Mouse (Mus musculus): ENCODE data around the gene Syt7.

DNA sequence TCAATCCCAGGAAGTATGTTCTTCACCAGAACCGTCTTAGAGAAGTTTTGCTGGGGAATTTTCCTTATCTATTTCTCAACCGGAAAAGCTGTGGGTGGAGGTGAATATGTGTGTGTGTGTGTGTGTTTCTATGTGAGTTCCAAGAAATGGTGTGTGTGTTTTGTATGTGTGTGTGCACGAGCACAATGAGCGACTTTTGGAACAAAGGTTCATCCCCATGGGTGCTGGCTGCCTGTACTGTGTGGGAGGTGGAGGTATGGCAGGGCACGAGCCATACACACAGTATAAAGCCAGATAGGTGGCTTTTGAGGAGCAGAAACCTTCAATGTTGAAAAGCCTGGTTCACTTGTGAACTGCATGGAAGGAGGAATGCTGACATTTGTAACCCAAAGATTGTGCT is 1.2 kb upstream of the Syt7 start:
- TF ChIP-seq CTCF (conservative IDR thresholded peaks at IDR 0.05 in 1 of 2, IDR thresholded peaks at IDR 0.05 in 1 of 2; ENCODE audit: low read depth in 2 of 2, low read length in 2 of 2): no peak
- no peak for TF ChIP-seq CHD2 (IDR thresholded peaks at IDR 0.05; ENCODE audit: low read length)
- no peak for TF ChIP-seq USF1 (IDR thresholded peaks at IDR 0.05; ENCODE audit: low read depth, low read length)
- TF ChIP-seq MAX (IDR thresholded peaks at IDR 0.05; ENCODE audit: low read length): no peak
- no peak for TF ChIP-seq POLR2A (IDR thresholded peaks at IDR 0.05; ENCODE audit: low read depth, low read length)
- no peak for TF ChIP-seq MAZ (IDR thresholded peaks at IDR 0.05; ENCODE audit: low read depth, low read length)
- no peak for TF ChIP-seq RCOR1 (conservative IDR thresholded peaks at IDR 0.05; ENCODE audit: low read depth, low read length)
- no peak for TF ChIP-seq EP300 (IDR thresholded peaks at IDR 0.05; ENCODE audit: low read length)
- no peak for TF ChIP-seq POLR2AphosphoS2 (IDR thresholded peaks at IDR 0.05; ENCODE audit: low read depth, low read length)

All from CH12.LX (cell line).